Mouse (Mus musculus): Measurements from ENCODE around the gene Ddit4. TPM values are rescaled to one million over a fixed set of nuclear protein-coding genes. Genes with fewer than 3 reads are reported as not detected.
"Not testable (repeated sequence)": the region's sequence is repeated elsewhere in the genome, so short reads cannot be mapped to it uniquely, and the experiment has no call there.

Ddit4 gene
- 35.7 and 38.3 TPM in 2 replicates for polyA plus RNA-seq (2012; rRNA removed)

- TF ChIP-seq CTCF (IDR thresholded peaks at IDR 0.05; ENCODE audit: extremely low read depth, insufficient read depth, low read length) = no peak
- TF ChIP-seq POLR2A (IDR thresholded peaks at IDR 0.05; ENCODE audit: extremely low read depth, insufficient read depth, low read length) = peak; percentile 100
- peak within 1 kb of the TSS; percentile 98 for H3K27ac ChIP-seq (ENCODE audit: insufficient read depth, low read length)
- H3K4me3 ChIP-seq (ENCODE audit: insufficient read depth, low read length) = peak within 1 kb of the TSS; percentile 88
- peaks cover 6% of the 10 kb centered on the region for H3K4me1 ChIP-seq (ENCODE audit: control insufficient read depth, insufficient read depth, low read length)
These were observed at the start of gene Ddit4 for GRCm38 (mm10) chr10:59951211-59952151. TSS of gene Ddit4 (minus strand) at chr10:59951834.

GRCm38 (mm10) chr10:59999057-59999456 lies 47.4 kb upstream of the Ddit4 start:
- Histone ChIP-seq H3K27ac (ENCODE audit: insufficient read depth, low read length) (no peak overlapping the region), H3K4me1 (ENCODE audit: control insufficient read depth, insufficient read depth, low read length) (no peaks in the 10 kb centered on the region; the same call in 1 of the 2 replicates), H3K4me3 (ENCODE audit: insufficient read depth, low read length) (no peak overlapping the region)
- TF ChIP-seq POLR2A (IDR thresholded peaks at IDR 0.05; ENCODE audit: extremely low read depth, insufficient read depth, low read length) = no peak
- TF ChIP-seq CTCF (IDR thresholded peaks at IDR 0.05; ENCODE audit: extremely low read depth, insufficient read depth, low read length) = no peak

- TF ChIP-seq CTCF (IDR thresholded peaks at IDR 0.05; ENCODE audit: extremely low read depth, insufficient read depth, low read length) (peak; percentile 15; the same call in 1 of the 2 replicates), POLR2A (IDR thresholded peaks at IDR 0.05; ENCODE audit: extremely low read depth, insufficient read depth, low read length) (no peak)
- Histone ChIP-seq H3K27ac (ENCODE audit: insufficient read depth, low read length) (no peak overlapping the region), H3K4me1 (ENCODE audit: control insufficient read depth, insufficient read depth, low read length) (no peaks in the 10 kb centered on the region; the same call in 1 of the 2 replicates), H3K4me3 (ENCODE audit: insufficient read depth, low read length) (no peak overlapping the region)
These were observed 46.0 kb upstream of the Ddit4 start for GRCm38 (mm10) chr10:59997591-59997990.

DNA sequence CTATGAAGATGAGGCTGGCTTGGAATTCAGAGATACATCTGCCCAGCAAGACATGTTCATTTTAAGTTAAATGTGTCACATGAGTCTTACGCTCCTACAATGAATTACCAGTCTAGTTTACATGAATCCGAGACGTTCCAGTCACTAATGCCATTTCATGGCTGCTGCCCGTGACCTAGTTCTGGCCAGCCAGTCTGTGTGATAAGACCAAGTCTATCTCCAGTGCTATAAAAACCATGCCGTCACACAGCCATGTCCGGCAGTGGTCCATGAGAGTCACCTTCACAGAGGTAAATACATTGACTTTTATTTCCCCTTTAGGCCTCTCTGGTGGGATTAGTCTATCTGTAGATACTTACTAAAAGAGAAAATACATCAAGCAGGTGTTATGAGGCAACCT lies 44.3 kb upstream of the Ddit4 start:
- H3K4me3 ChIP-seq (ENCODE audit: insufficient read depth, low read length) = no peak overlapping the region
- no peaks in the 10 kb centered on the region; the same call in 1 of the 2 replicates for H3K4me1 ChIP-seq (ENCODE audit: control insufficient read depth, insufficient read depth, low read length)
- TF ChIP-seq CTCF (IDR thresholded peaks at IDR 0.05; ENCODE audit: extremely low read depth, insufficient read depth, low read length) (no peak), POLR2A (IDR thresholded peaks at IDR 0.05; ENCODE audit: extremely low read depth, insufficient read depth, low read length) (no peak)
- H3K27ac ChIP-seq (ENCODE audit: insufficient read depth, low read length) = no peak overlapping the region

GRCm38 (mm10) chr10:59993813-59994212 lies 42.2 kb upstream of the Ddit4 start:
- not testable (repeated sequence) for H3K4me3 ChIP-seq (ENCODE audit: insufficient read depth, low read length); H3K27ac ChIP-seq (ENCODE audit: insufficient read depth, low read length); H3K4me1 ChIP-seq (ENCODE audit: control insufficient read depth, insufficient read depth, low read length)

- H3K4me1 ChIP-seq (ENCODE audit: control insufficient read depth, insufficient read depth, low read length) = no peaks in the 10 kb centered on the region
- no peak overlapping the region for H3K27ac ChIP-seq (ENCODE audit: insufficient read depth, low read length)
- TF ChIP-seq POLR2A (IDR thresholded peaks at IDR 0.05; ENCODE audit: extremely low read depth, insufficient read depth, low read length) = no peak
- TF ChIP-seq CTCF (IDR thresholded peaks at IDR 0.05; ENCODE audit: extremely low read depth, insufficient read depth, low read length) = no peak
- H3K4me3 ChIP-seq (ENCODE audit: insufficient read depth, low read length) = no peak overlapping the region
These were observed 40.4 kb upstream of the Ddit4 start for GRCm38 (mm10) chr10:59992024-59992423.

- H3K4me1 ChIP-seq (ENCODE audit: control insufficient read depth, insufficient read depth, low read length) = no peaks in the 10 kb centered on the region
- no peak overlapping the region for H3K4me3 ChIP-seq (ENCODE audit: insufficient read depth, low read length)
- H3K27ac ChIP-seq (ENCODE audit: insufficient read depth, low read length) = no peak overlapping the region
- TF ChIP-seq CTCF (IDR thresholded peaks at IDR 0.05; ENCODE audit: extremely low read depth, insufficient read depth, low read length) = no peak
- TF ChIP-seq POLR2A (IDR thresholded peaks at IDR 0.05; ENCODE audit: extremely low read depth, insufficient read depth, low read length) = no peak
These were observed 39.7 kb upstream of the Ddit4 start for GRCm38 (mm10) chr10:59991262-59991880.

- TF ChIP-seq POLR2A (IDR thresholded peaks at IDR 0.05; ENCODE audit: extremely low read depth, insufficient read depth, low read length) (no peak), CTCF (IDR thresholded peaks at IDR 0.05; ENCODE audit: extremely low read depth, insufficient read depth, low read length) (no peak)
- Histone ChIP-seq H3K27ac (ENCODE audit: insufficient read depth, low read length) (no peak overlapping the region), H3K4me3 (ENCODE audit: insufficient read depth, low read length) (no peak overlapping the region), H3K4me1 (ENCODE audit: control insufficient read depth, insufficient read depth, low read length) (no peaks in the 10 kb centered on the region)
These were observed 38.8 kb upstream of the Ddit4 start for GRCm38 (mm10) chr10:59990393-59990792.

- Histone ChIP-seq H3K27ac (ENCODE audit: insufficient read depth, low read length) (no peak overlapping the region), H3K4me1 (ENCODE audit: control insufficient read depth, insufficient read depth, low read length) (no peaks in the 10 kb centered on the region), H3K4me3 (ENCODE audit: insufficient read depth, low read length) (no peak overlapping the region)
- TF ChIP-seq POLR2A (IDR thresholded peaks at IDR 0.05; ENCODE audit: extremely low read depth, insufficient read depth, low read length) (no peak), CTCF (IDR thresholded peaks at IDR 0.05; ENCODE audit: extremely low read depth, insufficient read depth, low read length) (no peak)
These were observed 36.4 kb upstream of the Ddit4 start for GRCm38 (mm10) chr10:59988036-59988435.
